Mouse (Mus musculus) CH12.LX (cell line): ENCODE results near the gene Ccdc184. TPM values are rescaled to one million over a fixed set of nuclear protein-coding genes. Genes with fewer than 3 reads are reported as not detected.

Experiments
- DNase-seq: peaks from one replicate; pipeline ENCODE4 v3.0.0-alpha.2; 2013; ENCODE audit errors: extremely low read depth
- H3K27ac ChIP-seq: 2 replicates; pipeline ENCODE4 v1.5.1; 2012; ENCODE audit warnings: low read depth, mild to moderate bottlenecking, control low read depth, moderate library complexity; ENCODE audit not compliant: insufficient read depth
- H3K27me3 ChIP-seq: replicated peaks from 2 replicates; pipeline ENCODE3; 2012; ENCODE audit warnings: inconsistent platforms
- H3K36me3 ChIP-seq, 2 experiments: replicated peaks in 1 of 2; 2 replicates each; pipeline versions ENCODE3 to v1.6.1; 2012; ENCODE audit warnings: inconsistent platforms in 1 of 2, low read length in 1 of 2, mild to moderate bottlenecking in 1 of 2, mixed read lengths in 1 of 2, moderate library complexity in 1 of 2; ENCODE audit not compliant: control insufficient read depth in 1 of 2, insufficient read depth in 1 of 2
- H3K4me1 ChIP-seq, 2 experiments: 2 replicates each; pipeline ENCODE4 v1.6.1; 2012; ENCODE audit warnings: inconsistent platforms in 1 of 2, moderate library complexity in 1 of 2; ENCODE audit not compliant: insufficient read depth in 2 of 2, control insufficient read depth in 1 of 2
- H3K4me2 ChIP-seq: 2 replicates; pipeline ENCODE4 v1.6.1; 2012; ENCODE audit warnings: low read depth, mild to moderate bottlenecking, control low read depth; ENCODE audit not compliant: poor library complexity, insufficient read depth, severe bottlenecking
- H3K4me3 ChIP-seq, 3 experiments: fragments of 150-350 bp in 1 of 3; sonication (generic) in 1 of 3; replicated peaks in 1 of 3; 2 replicates each; pipeline versions ENCODE3 to v1.5.1; 2011 to 2012; ENCODE audit warnings: low read depth in 2 of 3, low read length in 2 of 3, mild to moderate bottlenecking in 2 of 3, moderate library complexity in 2 of 3, control low read depth in 1 of 3, improper control_type of control experiment in 1 of 3, inconsistent platforms in 1 of 3, mixed read lengths in 1 of 3; ENCODE audit not compliant: poor library complexity in 1 of 3
- H3K79me2 ChIP-seq: replicated peaks from 2 replicates; pipeline ENCODE4 v1.6.1; 2012; ENCODE audit warnings: mild to moderate bottlenecking, moderate library complexity; ENCODE audit not compliant: control insufficient read depth, poor library complexity, insufficient read depth, severe bottlenecking; ENCODE audit errors: extremely low read depth
- H3K9ac ChIP-seq: 2 replicates; pipeline ENCODE4 v1.6.1; 2012; ENCODE audit warnings: low read depth, mild to moderate bottlenecking, control low read depth, moderate library complexity; ENCODE audit not compliant: insufficient read depth
- H3K9me3 ChIP-seq: replicated peaks from 2 replicates; pipeline ENCODE3; 2012; ENCODE audit warnings: low read length, inconsistent platforms, mixed read lengths
- BHLHE40 ChIP-seq: IDR thresholded peaks from 2 replicates; pipeline ENCODE4 v1.6.1; 2011; ENCODE audit warnings: mild to moderate bottlenecking, low read depth, low read length, improper control_type of control experiment
- CTCF ChIP-seq, 2 experiments: IDR thresholded peaks in 1 of 2; conservative IDR thresholded peaks in 1 of 2; 2 replicates each; pipeline ENCODE4 v1.5.1; 2011 to 2012; ENCODE audit warnings: low read depth in 2 of 2, low read length in 2 of 2, improper control_type of control experiment in 1 of 2, inconsistent platforms in 1 of 2, mild to moderate bottlenecking in 1 of 2, moderate library complexity in 1 of 2
- ETS1 ChIP-seq: conservative IDR thresholded peaks from 2 replicates; pipeline ENCODE4 v1.6.1; 2012; ENCODE audit warnings: low read depth, mild to moderate bottlenecking, inconsistent platforms, low read length, improper control_type of control experiment, moderate library complexity
- IRF4 ChIP-seq: IDR thresholded peaks from 2 replicates; pipeline ENCODE4 v1.6.1; 2014; ENCODE audit warnings: low read depth, mild to moderate bottlenecking, inconsistent platforms, low read length, improper control_type of control experiment
- JUN ChIP-seq: IDR thresholded peaks from 2 replicates; pipeline ENCODE4 v1.6.1; 2011; ENCODE audit warnings: low read depth, mild to moderate bottlenecking, low read length, improper control_type of control experiment, moderate library complexity; ENCODE audit not compliant: insufficient read depth
- MAX ChIP-seq: IDR thresholded peaks from 2 replicates; pipeline ENCODE4 v1.6.1; 2011; ENCODE audit warnings: low read length, improper control_type of control experiment
- MAZ ChIP-seq: IDR thresholded peaks from 2 replicates; pipeline ENCODE4 v1.6.1; 2012; ENCODE audit warnings: low read depth, mild to moderate bottlenecking, inconsistent platforms, low read length, improper control_type of control experiment, moderate library complexity
- MXI1 ChIP-seq: IDR thresholded peaks from 2 replicates; pipeline ENCODE4 v1.6.1; 2011; ENCODE audit warnings: mild to moderate bottlenecking, low read depth, low read length, improper control_type of control experiment
- NELFE ChIP-seq: IDR thresholded peaks from 2 replicates; pipeline ENCODE4 v1.6.1; 2011; ENCODE audit warnings: low read depth, low read length, improper control_type of control experiment
- NRF1 ChIP-seq: IDR thresholded peaks from 2 replicates; pipeline ENCODE4 v1.6.1; 2014; ENCODE audit warnings: low read depth, mild to moderate bottlenecking, inconsistent platforms, low read length, improper control_type of control experiment, moderate library complexity
- POLR2AphosphoS2 ChIP-seq: IDR thresholded peaks from 2 replicates; pipeline ENCODE4 v1.6.1; 2011; ENCODE audit warnings: low read depth, low read length, improper control_type of control experiment
- TCF12 ChIP-seq: IDR thresholded peaks from 2 replicates; pipeline ENCODE4 v1.6.1; 2014; ENCODE audit warnings: low read depth, mild to moderate bottlenecking, inconsistent platforms, low read length, improper control_type of control experiment
- USF1 ChIP-seq: IDR thresholded peaks from 2 replicates; pipeline ENCODE4 v1.6.1; 2014; ENCODE audit warnings: low read depth, mild to moderate bottlenecking, inconsistent platforms, low read length, improper control_type of control experiment
- USF2 ChIP-seq: conservative IDR thresholded peaks from 2 replicates; pipeline ENCODE4 v1.6.1; 2011; ENCODE audit warnings: low read depth, low read length, improper control_type of control experiment
- ZKSCAN1 ChIP-seq: IDR thresholded peaks from 2 replicates; pipeline ENCODE4 v1.6.1; 2012; ENCODE audit warnings: low read depth, inconsistent platforms, low read length, improper control_type of control experiment, borderline replicate concordance
- ZMIZ1 ChIP-seq: IDR thresholded peaks from 2 replicates; pipeline ENCODE4 v1.6.1; 2012; ENCODE audit warnings: low read depth, mild to moderate bottlenecking, inconsistent platforms, low read length, improper control_type of control experiment
- dilution Hi-C: fragments of 300-500 bp; cut with MboI; formaldehyde crosslinking; loops from 2 replicates; pipeline ENCODE4 v1.14.3; 2020; ENCODE audit warnings: low sequenced_read_pairs; ENCODE audit not compliant: extremely low pct_unique_long_range_greater_than_20kb, extremely low pct_ligation_motif_present
- in situ Hi-C: fragments of 300-500 bp; cut with MboI; formaldehyde crosslinking; loops from 3 replicates; pipeline ENCODE4 v1.14.3; 2019; ENCODE audit warnings: low sequenced_read_pairs, low pct_ligation_motif_present, low pct_unique_long_range_greater_than_20kb, mixed read lengths
- polyA plus RNA-seq: library from polyadenylated mRNA; unstranded; fragments of >175 nt; gene quantifications from 2 replicates; pipeline ENCODE4 v1.2.1, GENCODE M21; 2012; ENCODE audit warnings: low read depth; ENCODE audit not compliant: insufficient read length
- total RNA-seq, 2 experiments: library from RNA; depleted of rRNA; stranded (reverse); fragments of 300-350 nt in 1 of 2; fragments of >200 nt in 1 of 2; gene quantifications; 2 replicates each; pipeline ENCODE4 v1.2.3; 2012 to 2014

The Ccdc184 gene
- total and polyA plus RNA-seq, 3 experiments = 0.04 to 0.17 TPM; not detected in 1

DNA sequence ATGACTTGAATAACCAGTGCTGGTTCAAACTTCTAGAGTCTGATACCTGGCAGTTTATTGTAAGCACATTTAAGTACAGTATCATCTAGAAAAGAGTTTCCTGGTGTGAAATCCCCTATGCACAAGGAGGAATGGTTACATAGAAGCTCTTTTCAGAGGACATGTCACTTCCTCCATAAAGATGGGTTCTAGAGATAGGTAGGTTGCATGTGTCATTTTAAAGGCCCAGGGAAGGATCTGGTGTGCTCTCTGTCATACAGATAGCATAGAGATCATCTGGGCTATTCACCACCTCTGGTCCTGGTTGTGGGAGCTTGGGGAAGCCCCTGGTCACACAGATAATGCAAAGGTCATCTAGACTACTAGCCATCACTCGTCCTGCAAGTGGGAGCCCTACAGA lies 9.7 kb upstream of the Ccdc184 start:
- no peaks in the 10 kb centered on the region for H3K79me2 ChIP-seq
- TF ChIP-seq ZMIZ1 (no peak), BHLHE40 (no peak), USF2 (no peak), JUN (no peak), TCF12 (no peak), MXI1 (no peak), NELFE (no peak), MAZ (no peak), MAX (no peak)
- peaks cover 8 to 33% of the 10 kb centered on the region in 2 experiments; a peak in 3 of 4 replicates for H3K4me1 ChIP-seq
- in situ Hi-C loops (loop anchor here (10.0 to 25.0 kb wide), 2 partner anchors 192 to 295 kb away; partner anchors contain the start of gene Tmem106c), dilution Hi-C loops (no loop called here)
- no peak overlapping the region for H3K4me3 ChIP-seq
- no peaks in the 10 kb centered on the region for H3K36me3 ChIP-seq
- DNase-seq = no peak
- no peaks in the 10 kb centered on the region for H3K9me3 ChIP-seq
- no peak overlapping the region for H3K4me2 ChIP-seq
- peaks cover 14% of the 10 kb centered on the region for H3K27me3 ChIP-seq
- H3K9ac ChIP-seq = no peak overlapping the region
- H3K27ac ChIP-seq = no peak overlapping the region

- Histone ChIP-seq H3K9ac (no peak overlapping the region), H3K27me3 (peaks cover 43% of the 10 kb centered on the region), H3K4me1 (peaks cover 5 to 11% of the 10 kb centered on the region in 2 experiments; a peak in 3 of 4 replicates), H3K4me3 (no peak overlapping the region), H3K36me3 (no peaks in the 10 kb centered on the region), H3K4me2 (no peak overlapping the region), H3K9me3 (no peaks in the 10 kb centered on the region), H3K27ac (no peak overlapping the region), H3K79me2 (no peaks in the 10 kb centered on the region)
- TF ChIP-seq NRF1 (no peak), IRF4 (no peak), MAZ (no peak), CTCF (conservative IDR thresholded peaks at IDR 0.05 in 1 of 2, IDR thresholded peaks at IDR 0.05 in 1 of 2; ENCODE audit: low read depth in 2 of 2, low read length in 2 of 2) (no peak), USF2 (no peak), USF1 (no peak), POLR2AphosphoS2 (no peak), ETS1 (no peak), ZKSCAN1 (no peak)
- dilution Hi-C loops (no loop called here), in situ Hi-C loops (loop anchor here (25.0 kb wide), 1 partner anchor 299 kb away; no protein-coding TSS in a partner anchor)
- DNase-seq = no peak
Measured at GRCm38 (mm10) chr15:98161026-98161805, 5.7 kb upstream of the Ccdc184 start.
